Mouse (Mus musculus): ENCODE data around the gene Tut7. TPM values are rescaled to one million over a fixed set of nuclear protein-coding genes. Genes with fewer than 3 reads are reported as not detected.
A peak's percentile ranks its signal among the peaks of the same experiment; 100 is the strongest.
"Not testable (repeated sequence)": the region's sequence is repeated elsewhere in the genome, so short reads cannot be mapped to it uniquely, and the experiment has no call there.

Gene Tut7
- total RNA-seq (2021): 10 to 100 TPM; 66.2 to 70.8 TPM

GRCm38 (mm10) chr13:59822507-59823462 lies at the start of gene Tut7:
Tut7 (minus strand) TSS chr13:59823147.
- DNase-seq: peak; percentile 92
- intact Hi-C loops (cut with DNase I): no loop called here

- intact Hi-C loops (cut with DNase I): no loop called here
Measured at GRCm38 (mm10) chr13:59872446-59872845, 49.5 kb upstream of the Tut7 start.

GRCm38 (mm10) chr13:59870004-59870403 lies 47.1 kb upstream of the Tut7 start:
- no peak for DNase-seq
- intact Hi-C loops (cut with DNase I): no loop called here

More at GRCm38 (mm10) chr13:59872446-59872845, 49.5 kb upstream of the Tut7 start:
- DNase-seq: peak; percentile 24

GRCm38 (mm10) chr13:59868011-59868649 lies 45.2 kb upstream of the Tut7 start:
- intact Hi-C loops (cut with DNase I): loop anchor here (10.0 kb wide), 1 partner anchor 877 kb away; no protein-coding TSS in a partner anchor
- no peak for DNase-seq

GRCm38 (mm10) chr13:59867103-59867502 lies 44.2 kb upstream of the Tut7 start:
- intact Hi-C loops (cut with DNase I): loop anchor here (10.0 kb wide), 1 partner anchor 878 kb away; no protein-coding TSS in a partner anchor

GRCm38 (mm10) chr13:59859515-59859914 lies 36.6 kb upstream of the Tut7 start:
- no peak for DNase-seq
- intact Hi-C loops (cut with DNase I): no loop called here

More at GRCm38 (mm10) chr13:59867103-59867502, 44.2 kb upstream of the Tut7 start:
- DNase-seq: no peak

GRCm38 (mm10) chr13:59856286-59857070 lies 33.5 kb upstream of the Tut7 start:
- peak; percentile 60 for DNase-seq
- intact Hi-C loops (cut with DNase I): no loop called here

- no peak for DNase-seq
- intact Hi-C loops (cut with DNase I): no loop called here
Measured at GRCm38 (mm10) chr13:59853471-59853870, 30.5 kb upstream of the Tut7 start.

GRCm38 (mm10) chr13:59850373-59850772 lies 27.4 kb upstream of the Tut7 start:
- intact Hi-C loops (cut with DNase I): no loop called here

GRCm38 (mm10) chr13:59844661-59845060 lies 21.7 kb upstream of the Tut7 start:
- DNase-seq: no peak
- intact Hi-C loops (cut with DNase I): loop anchor here (5.0 kb wide), 1 partner anchor 623 kb away; no protein-coding TSS in a partner anchor

More at GRCm38 (mm10) chr13:59850373-59850772, 27.4 kb upstream of the Tut7 start:
- DNase-seq: no peak

GRCm38 (mm10) chr13:59843976-59844375 lies 21.0 kb upstream of the Tut7 start:
- no peak for DNase-seq
- intact Hi-C loops (cut with DNase I): loop anchor here (5.0 kb wide), 1 partner anchor 623 kb away; no protein-coding TSS in a partner anchor

- intact Hi-C loops (cut with DNase I): loop anchor here (5.0 kb wide), 1 partner anchor 625 kb away; no protein-coding TSS in a partner anchor
- peak; percentile 86 for DNase-seq
Measured at GRCm38 (mm10) chr13:59842226-59843210, 19.6 kb upstream of the Tut7 start.

GRCm38 (mm10) chr13:59841761-59842160 lies 18.8 kb upstream of the Tut7 start:
- intact Hi-C loops (cut with DNase I): loop anchor here (5.0 kb wide), 1 partner anchor 626 kb away; no protein-coding TSS in a partner anchor
- DNase-seq: not testable (repeated sequence)

GRCm38 (mm10) chr13:59840429-59841169 lies 17.7 kb upstream of the Tut7 start:
- intact Hi-C loops (cut with DNase I): loop anchor here (5.0 kb wide), 1 partner anchor 627 kb away; no protein-coding TSS in a partner anchor
- DNase-seq: peak; percentile 85

- intact Hi-C loops (cut with DNase I): no loop called here
Measured at GRCm38 (mm10) chr13:59839356-59839755, 16.4 kb upstream of the Tut7 start.

GRCm38 (mm10) chr13:59838464-59838863 lies 15.5 kb upstream of the Tut7 start:
- DNase-seq: no peak
- intact Hi-C loops (cut with DNase I): no loop called here

More at GRCm38 (mm10) chr13:59839356-59839755, 16.4 kb upstream of the Tut7 start:
- no peak for DNase-seq

- no peak for DNase-seq
- intact Hi-C loops (cut with DNase I): no loop called here
Measured at GRCm38 (mm10) chr13:59836811-59837210, 13.9 kb upstream of the Tut7 start.

GRCm38 (mm10) chr13:59836101-59836798 lies 13.3 kb upstream of the Tut7 start:
- intact Hi-C loops (cut with DNase I): no loop called here
- no peak for DNase-seq
